Mouse (Mus musculus) right cerebral cortex, adult 2 months (tissue): ENCODE measurements around the gene Itgb8.
A peak's percentile ranks its signal among the peaks of the same experiment; 100 is the strongest.

Source experiments
- DNase-seq, 2 experiments: peaks; one replicate each; pipeline ENCODE4 v3.0.0; 2021 to 2022; ENCODE audit warnings: low spot score in 2 of 2

The Itgb8 gene

DNA sequence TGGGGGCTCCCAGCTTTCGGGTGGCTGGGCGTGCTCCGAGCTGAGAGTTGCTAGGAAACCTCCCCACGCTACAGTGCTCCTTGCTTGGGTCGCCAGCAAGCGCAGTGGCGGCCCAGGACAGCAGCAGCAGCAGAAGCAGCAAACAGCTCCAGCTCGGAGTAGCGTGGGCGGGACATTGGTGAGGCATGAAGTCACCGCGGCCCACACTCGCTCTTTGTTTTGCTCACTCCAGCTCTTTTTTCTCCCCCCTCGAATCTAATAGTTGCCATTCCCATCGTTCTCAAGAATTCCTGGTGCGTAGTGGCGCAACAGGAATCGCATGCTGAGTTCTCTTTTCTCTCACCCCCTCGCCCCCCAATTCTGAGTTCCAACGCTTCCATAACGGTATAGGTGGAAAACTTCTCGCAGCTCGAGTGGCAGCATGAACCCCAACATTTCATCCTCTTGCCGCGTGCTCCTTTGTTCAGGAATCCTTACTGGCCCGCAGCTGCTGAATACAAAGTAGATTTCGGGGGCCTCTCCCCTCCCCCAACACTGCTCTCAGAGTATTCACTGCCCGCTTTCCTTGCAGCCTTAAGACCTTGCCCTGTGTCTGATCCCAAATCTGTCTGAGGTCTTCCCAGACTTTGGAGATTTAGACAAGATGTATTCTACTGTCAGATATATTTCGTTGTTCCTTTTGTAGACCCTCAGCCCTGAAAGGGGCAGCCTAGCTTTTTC lies at the start of gene Itgb8:
Gene Itgb8 (minus strand): TSS at position 107 of the 720 bp plus-strand sequence.
- peak; percentile 87 to 91 for DNase-seq

- no peak for DNase-seq
Measured at GRCm38 (mm10) chr12:119276282-119276681, 37.7 kb upstream of the Itgb8 start.

DNA sequence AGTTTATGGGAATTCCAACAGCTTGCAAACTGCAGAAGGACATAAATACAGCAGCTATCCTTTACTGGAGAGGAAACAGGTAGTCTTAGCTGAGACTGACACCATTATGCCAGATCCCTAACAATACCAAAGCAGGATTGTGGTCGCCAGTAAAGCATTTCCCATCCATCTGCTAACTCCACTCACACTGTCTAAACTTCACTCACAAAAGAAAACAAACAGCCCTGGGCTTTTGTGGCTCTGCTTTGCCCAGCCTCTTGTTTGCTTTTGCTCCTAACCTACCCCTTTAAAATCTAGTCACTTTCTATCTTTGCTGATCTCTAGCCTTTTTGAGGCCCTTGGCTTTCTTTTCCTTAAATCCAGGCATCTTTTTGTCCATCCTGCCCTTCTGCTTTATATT lies 35.0 kb upstream of the Itgb8 start:
- no peak for DNase-seq

DNA sequence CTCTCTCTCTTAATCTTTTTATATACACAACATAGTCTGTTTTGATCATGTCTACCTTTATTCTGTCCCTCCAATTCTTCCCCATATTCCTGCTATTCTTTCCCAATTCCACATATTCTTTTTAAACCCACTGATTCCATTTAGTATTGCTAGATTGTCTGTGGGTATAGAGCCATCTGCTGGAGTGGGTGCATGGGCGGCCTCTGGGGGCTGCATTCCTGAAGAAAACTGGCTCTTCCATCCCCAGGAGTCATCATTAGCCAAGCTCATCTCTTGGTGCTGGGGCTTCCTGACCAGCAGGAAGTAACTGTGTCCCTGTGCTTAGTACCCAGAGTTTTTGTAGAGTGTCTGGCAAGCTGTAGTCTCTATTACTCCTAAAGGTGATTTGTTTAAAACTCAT lies 33.4 kb upstream of the Itgb8 start:
- no peak for DNase-seq

DNA sequence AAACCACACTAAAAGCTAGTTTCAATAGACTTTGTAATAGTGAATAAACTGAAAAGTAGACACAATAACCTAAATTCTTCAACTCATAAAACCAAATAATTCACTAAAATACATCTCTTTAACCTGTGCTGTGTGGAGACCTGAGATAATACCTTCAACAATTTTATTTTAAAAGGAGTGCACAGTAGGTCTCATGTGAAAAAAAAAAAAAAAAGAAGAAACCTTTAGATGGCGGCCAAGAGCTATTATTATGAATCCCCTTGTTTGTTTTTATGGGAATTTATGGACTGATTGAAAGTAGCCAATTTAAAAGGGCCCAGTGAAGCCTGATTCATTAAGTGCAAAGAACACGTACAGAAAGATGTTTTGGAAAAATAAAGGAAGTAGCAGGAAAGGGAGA lies 31.4 kb upstream of the Itgb8 start:
- DNase-seq = no peak

DNA sequence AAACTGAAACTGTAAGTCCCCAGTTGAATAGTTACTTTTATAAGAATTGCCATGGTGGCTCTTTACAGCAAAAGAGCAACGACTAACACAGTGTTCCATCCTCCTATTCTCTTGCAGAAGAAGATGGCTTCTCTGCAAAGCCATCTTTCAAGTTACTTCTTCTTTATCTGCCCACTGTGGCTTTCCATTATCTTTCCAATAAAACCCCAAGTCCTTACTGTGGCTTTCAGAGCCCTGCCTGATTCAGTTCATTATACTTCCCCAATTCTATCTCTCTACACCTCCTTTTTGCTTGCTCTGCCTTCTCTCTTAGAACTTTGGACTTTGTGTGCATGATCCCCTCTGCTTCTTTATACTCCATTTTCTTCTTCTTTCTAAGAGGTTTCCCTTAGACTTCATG lies 30.1 kb upstream of the Itgb8 start:
- DNase-seq = no peak

GRCm38 (mm10) chr12:119264506-119264905 lies 25.9 kb upstream of the Itgb8 start:
- no peak for DNase-seq

- DNase-seq = no peak
Measured at GRCm38 (mm10) chr12:119248581-119248980, 10.0 kb upstream of the Itgb8 start.

GRCm38 (mm10) chr12:119241071-119241470 lies 2.5 kb upstream of the Itgb8 start:
- DNase-seq = no peak

DNA sequence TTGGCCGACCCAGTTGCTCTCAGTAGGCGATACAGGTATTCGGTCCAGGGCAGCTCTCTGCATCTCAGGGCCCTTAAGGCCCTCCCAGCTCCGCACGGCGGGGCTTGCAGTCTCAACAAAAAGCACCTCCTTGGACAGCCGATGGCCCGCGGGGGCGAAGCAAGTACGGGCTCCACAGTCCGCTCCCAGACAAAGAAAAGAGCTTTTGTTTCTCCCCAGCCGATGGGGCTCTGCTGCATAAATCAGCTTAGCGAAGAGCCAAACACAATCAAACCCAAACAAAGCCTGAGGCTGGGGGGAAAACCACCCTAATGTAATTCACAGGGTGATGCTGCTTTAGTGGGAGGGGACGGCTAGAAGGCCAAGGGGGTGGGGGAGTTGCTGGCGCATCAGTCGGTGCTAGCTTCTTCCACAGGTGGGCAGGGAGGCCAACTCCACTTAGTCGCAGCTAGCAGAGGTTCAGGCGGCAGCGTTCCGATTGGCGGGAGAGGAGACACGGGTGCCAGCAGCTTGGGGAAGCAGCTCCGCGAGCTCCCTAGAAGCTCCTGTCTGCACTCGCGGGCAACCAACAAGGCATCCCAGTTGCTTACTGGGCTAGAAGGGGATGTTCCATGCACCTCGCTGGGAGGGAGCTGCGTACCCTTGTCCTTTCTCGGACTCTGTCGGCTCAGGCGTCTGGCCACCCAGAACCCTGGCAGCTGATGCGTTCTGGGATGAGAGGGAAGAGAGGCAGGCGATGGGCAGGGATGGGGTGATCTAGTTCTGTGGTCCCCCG lies 494 bp downstream of the Itgb8 start:
- DNase-seq = peak; percentile 49 to 69

- DNase-seq = no peak
Measured at GRCm38 (mm10) chr12:119237241-119237920, 1.2 kb downstream of the Itgb8 start.

- DNase-seq = no peak
Measured at GRCm38 (mm10) chr12:119231831-119232230, 6.8 kb downstream of the Itgb8 start.

DNA sequence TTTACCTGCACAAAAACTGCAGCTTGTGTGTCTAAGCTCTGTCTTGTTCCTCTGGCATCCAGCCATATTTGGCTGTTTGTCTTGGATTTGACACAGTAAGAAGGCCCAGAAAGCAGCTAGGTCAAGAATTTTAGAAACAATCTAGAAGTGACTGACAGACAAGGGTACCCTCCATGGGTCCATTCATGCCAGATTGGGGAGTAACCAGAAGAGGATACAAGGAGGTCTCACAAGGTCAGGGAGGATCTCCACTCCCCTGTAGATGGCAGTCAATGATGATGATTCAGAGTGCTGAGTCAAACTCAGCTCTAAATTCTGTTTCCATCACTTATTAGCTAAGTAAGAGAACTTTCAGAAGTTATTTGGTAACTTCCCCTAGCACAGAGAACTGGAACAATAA lies 8.2 kb downstream of the Itgb8 start:
- no peak for DNase-seq

DNA sequence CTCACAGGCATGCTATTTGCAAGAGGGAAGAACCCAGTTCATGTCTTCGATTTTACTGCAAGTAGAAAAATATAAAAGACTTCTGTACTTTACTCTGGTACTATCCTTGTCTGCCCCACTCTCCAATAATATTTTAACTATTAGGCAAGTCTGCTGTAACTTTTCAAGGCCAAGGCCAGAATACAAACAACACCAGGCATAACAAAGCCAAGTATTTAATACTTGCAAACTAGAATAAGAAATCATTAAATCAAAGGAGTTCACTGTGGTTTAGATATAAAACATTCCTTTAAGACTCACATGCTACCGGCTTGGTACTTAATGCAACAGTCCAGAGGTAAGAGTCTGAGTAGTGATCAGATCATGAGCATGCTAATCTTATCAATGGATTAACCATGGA lies 9.0 kb downstream of the Itgb8 start:
- no peak for DNase-seq

GRCm38 (mm10) chr12:119227898-119228297 lies 10.7 kb downstream of the Itgb8 start:
- DNase-seq = no peak

DNA sequence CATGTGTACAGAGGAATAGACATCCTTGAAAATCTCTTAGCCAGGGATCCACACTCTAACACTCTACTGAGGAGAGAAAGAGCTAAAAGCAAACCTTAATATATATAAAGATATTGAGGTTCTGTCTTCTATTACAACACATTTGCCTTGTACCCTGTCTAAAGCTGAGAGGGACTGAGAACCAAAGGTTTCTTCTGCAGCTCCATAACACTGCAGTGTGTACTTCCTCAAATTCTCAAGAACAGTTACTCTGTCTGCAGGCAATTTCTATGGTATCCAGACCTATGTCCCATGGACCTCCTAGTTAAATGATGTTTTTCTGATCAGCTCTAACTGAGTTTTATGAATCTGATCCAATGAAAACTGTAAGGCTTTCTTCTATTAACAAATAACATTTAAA lies 13.9 kb downstream of the Itgb8 start:
- no peak for DNase-seq

DNA sequence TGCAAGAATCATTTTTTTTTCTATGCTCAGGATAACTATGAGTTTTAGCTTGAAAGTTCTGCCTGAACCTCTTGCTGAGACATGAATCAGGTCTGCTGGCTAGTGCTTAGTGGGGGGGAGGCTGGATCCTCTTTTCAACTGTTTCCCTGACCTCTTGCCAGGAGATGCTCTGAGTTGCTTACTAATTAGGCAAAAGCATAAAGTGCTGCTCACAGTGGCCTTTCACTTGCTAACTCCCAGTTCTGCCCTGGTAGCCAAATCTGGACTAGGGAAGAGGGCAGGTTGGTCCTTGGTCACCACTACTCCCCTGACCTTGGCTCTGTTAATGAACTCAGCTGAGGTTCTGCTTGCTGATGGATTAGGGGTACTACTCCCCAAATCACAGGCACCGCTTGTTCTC lies 19.2 kb downstream of the Itgb8 start:
- peak in 1 of 2 experiments; percentile 22 for DNase-seq

DNA sequence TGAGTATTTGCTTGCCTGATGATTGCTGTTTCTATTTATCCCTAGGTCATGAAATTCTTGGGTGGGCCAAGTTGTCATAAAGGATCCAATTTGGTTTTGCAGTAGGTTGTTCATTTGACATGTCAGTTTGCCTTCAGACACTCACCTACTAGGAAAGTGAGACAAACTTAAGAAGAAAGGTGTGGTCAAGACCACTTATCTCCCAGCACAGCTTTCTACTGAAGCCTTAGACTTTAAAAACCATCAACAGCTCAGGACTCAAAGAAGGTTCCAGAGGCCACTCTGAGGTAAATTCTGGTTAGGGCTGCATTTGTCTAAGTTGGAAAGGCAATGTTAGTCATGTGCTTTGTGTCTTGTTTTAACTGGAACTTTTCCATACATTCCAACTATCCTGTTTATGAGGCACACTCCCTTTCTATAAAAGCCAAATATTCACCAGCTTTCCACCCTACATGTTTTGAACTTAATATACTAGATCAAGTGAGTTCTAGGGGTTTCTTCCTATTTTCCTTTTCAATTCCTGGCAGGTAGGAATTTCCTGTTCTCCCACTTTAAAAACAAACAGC lies 20.8 kb downstream of the Itgb8 start:
- DNase-seq = no peak

DNA sequence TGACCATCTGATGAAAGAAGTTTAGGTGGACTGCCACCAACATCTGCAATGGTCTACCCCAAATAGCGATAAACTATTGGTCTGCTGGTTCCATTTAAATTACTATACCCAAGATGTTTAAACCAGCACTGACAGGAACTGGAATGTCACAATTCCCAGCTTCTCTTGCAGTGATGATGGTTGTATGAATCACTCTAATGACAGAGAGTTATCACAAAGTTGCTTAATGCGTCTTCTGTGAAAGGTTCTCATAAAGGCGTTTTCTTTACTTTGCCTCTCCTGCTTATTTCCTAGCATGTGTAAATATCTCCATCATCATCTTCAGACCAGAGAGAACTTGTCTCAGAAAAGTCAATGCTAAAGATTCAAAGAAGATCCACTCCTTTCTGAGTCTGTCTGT lies 23.4 kb downstream of the Itgb8 start:
- DNase-seq = no peak

DNA sequence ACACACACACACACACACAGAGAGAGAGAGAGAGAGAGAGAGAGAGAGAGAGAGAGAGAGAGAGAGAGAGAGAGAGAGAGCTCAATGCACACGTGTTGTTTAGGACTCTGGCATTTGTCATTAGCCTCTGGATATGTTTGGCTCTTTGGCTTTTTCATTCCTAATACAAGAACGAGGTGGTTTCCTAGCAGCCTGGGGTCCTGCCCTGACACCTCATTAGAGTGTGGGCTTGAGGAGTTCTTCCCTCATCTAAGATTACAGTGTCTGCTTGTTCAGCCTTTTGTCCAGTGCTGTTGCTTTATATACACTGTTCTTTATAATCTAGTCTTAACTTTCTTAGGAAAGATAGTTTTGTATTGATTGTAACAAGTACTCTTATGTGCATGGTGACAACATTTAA lies 27.1 kb downstream of the Itgb8 start:
- no peak for DNase-seq

DNA sequence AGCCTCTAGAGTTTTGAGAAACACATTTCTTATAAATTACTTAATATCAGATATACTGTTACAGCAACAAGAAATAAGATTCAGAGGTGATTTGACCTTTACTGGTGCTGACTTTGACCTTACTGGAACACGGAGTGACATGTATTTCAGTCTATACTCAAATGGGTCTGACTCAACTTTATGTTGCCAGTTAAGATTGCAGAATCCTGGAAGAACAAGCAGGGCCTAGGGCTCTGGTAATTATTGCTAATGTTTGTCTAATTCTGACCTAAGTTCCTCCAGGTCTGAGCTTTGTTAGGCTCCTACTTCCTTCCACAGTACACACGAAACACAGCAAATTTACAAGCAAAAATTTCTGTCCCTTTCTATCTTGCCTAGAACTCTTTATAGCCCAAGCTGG lies 28.0 kb downstream of the Itgb8 start:
- DNase-seq = no peak

- DNase-seq = no peak
Measured at GRCm38 (mm10) chr12:119210073-119210425, 28.6 kb downstream of the Itgb8 start.
